26 mouse cellular contexts compared by ENCODE assay signal in genomic region chr13:104029511-104029910, GRCm38 (mm10).
A peak's percentile ranks its signal among the peaks of the same experiment; 100 is the strongest.
DNase-seq lines count a peak whose midpoint lies in the region; ATAC-seq and TF ChIP-seq lines count a peak whose summit lies in the region.
"Had no signal": no experiment of that assay in that cellular context is flagged by ENCODE, and none has a peak within 500 bp of the region (broad histone marks: within the 10 kb centered on the region; RNA-seq: fewer than 3 reads in every experiment).

No protein-coding gene starts in this region.

- DNase-seq in intestine, embryonic 14.5 days (ENCODE audit: low spot score), result no peak
- DNase-seq in liver, postnatal 0 days, result no peak
- DNase-seq in adrenal gland, postnatal 36 days, result no peak
- DNase-seq in cerebellum, postnatal 25 days, result no peak
- no peak for DNase-seq in kidney, postnatal 25 days
- DNase-seq: adrenal gland, adult 2 months; cerebellum, adult 9-10 months; embryo, embryonic 11 days; gastrocnemius, postnatal 25 days; lung, adult 2 months; lung, postnatal 14 days; right cerebral cortex, adult 18-20 months; thymus, postnatal 4 days had no signal

- no peak for TF ChIP-seq EP300 in liver, postnatal 0 days (IDR thresholded peaks at IDR 0.05; ENCODE audit: low read depth)

- TF ChIP-seq CTCF in liver, postnatal 0 days (IDR thresholded peaks at IDR 0.05; ENCODE audit: low read depth), result no peak

- no peak overlapping the region for H3K4me3 ChIP-seq in intestine, embryonic 14.5 days (ENCODE audit: low read depth, low read length)
- no peak overlapping the region for H3K4me3 ChIP-seq in liver, embryonic 12.5 days
- no peak overlapping the region for H3K4me3 ChIP-seq in liver, postnatal 0 days (ENCODE audit: low read depth, low read length)
- no peak overlapping the region for H3K4me3 ChIP-seq in midbrain, embryonic 15.5 days
- H3K4me3 ChIP-seq: embryonic facial prominence, embryonic 12.5 days; heart, embryonic 10.5 days; heart, embryonic 15.5 days; left cerebral cortex, adult 2 months; limb, embryonic 13.5 days; midbrain, embryonic 10.5 days; myocyte; neural tube, embryonic 12.5 days had no signal

- no peak; the same call in 1 of the 2 replicates for ATAC-seq in intestine, embryonic 14.5 days (replicated peaks; ENCODE audit: low FRiP score, low TSS enrichment, low read depth)
- peak; percentile 74 for ATAC-seq in liver, embryonic 12.5 days
- no peak for ATAC-seq in liver, postnatal 0 days
- ATAC-seq in midbrain, embryonic 15.5 days (replicated peaks), result no peak
- ATAC-seq: CD4-positive, CD25-positive, alpha-beta regulatory T cell, adult 4 months; forebrain, embryonic 14.5 days had no signal

- H3K9me3 ChIP-seq in intestine, embryonic 14.5 days (ENCODE audit: control insufficient read depth, low read length), result no peaks in the 10 kb centered on the region
- H3K9me3 ChIP-seq in liver, embryonic 12.5 days (replicated peaks), result no peaks in the 10 kb centered on the region
- no peaks in the 10 kb centered on the region for H3K9me3 ChIP-seq in liver, postnatal 0 days (ENCODE audit: low read length)
- no peaks in the 10 kb centered on the region for H3K9me3 ChIP-seq in midbrain, embryonic 15.5 days
- H3K9me3 ChIP-seq: embryonic facial prominence, embryonic 12.5 days; heart, embryonic 10.5 days; heart, embryonic 15.5 days; limb, embryonic 13.5 days; midbrain, embryonic 10.5 days; neural tube, embryonic 12.5 days had no signal

- no peak overlapping the region for H3K4me2 ChIP-seq in intestine, embryonic 14.5 days (ENCODE audit: low read length)
- peak overlapping the region; percentile 21; the same call in 1 of the 2 replicates for H3K4me2 ChIP-seq in liver, embryonic 12.5 days
- H3K4me2 ChIP-seq in liver, postnatal 0 days (ENCODE audit: low read depth, low read length), result no peak overlapping the region
- no peak overlapping the region for H3K4me2 ChIP-seq in midbrain, embryonic 15.5 days
- H3K4me2 ChIP-seq: embryonic facial prominence, embryonic 12.5 days; heart, embryonic 15.5 days; limb, embryonic 13.5 days; neural tube, embryonic 12.5 days had no signal

- peaks cover 51% of the 10 kb centered on the region for H3K4me1 ChIP-seq in intestine, embryonic 14.5 days (replicated peaks; ENCODE audit: control insufficient read depth, insufficient read depth, low read length)
- H3K4me1 ChIP-seq in liver, embryonic 12.5 days, result peaks cover 42% of the 10 kb centered on the region
- H3K4me1 ChIP-seq in liver, postnatal 0 days (ENCODE audit: insufficient read depth), result peaks cover 18% of the 10 kb centered on the region
- peaks cover 8% of the 10 kb centered on the region; the same call in 1 of the 2 replicates for H3K4me1 ChIP-seq in midbrain, embryonic 15.5 days

- H3K36me3 ChIP-seq in intestine, embryonic 14.5 days (ENCODE audit: control insufficient read depth, insufficient read depth, low read length), result no peaks in the 10 kb centered on the region
- no peaks in the 10 kb centered on the region; the same call in 1 of the 2 replicates for H3K36me3 ChIP-seq in liver, embryonic 12.5 days
- H3K36me3 ChIP-seq in liver, postnatal 0 days (replicated peaks; ENCODE audit: insufficient read depth, low read length), result no peaks in the 10 kb centered on the region
- peaks cover 11% of the 10 kb centered on the region; the same call in 1 of the 2 replicates for H3K36me3 ChIP-seq in midbrain, embryonic 15.5 days (replicated peaks)
- H3K36me3 ChIP-seq: embryonic facial prominence, embryonic 12.5 days; heart, embryonic 15.5 days; limb, embryonic 13.5 days; neural tube, embryonic 12.5 days had no signal

- H3K9ac ChIP-seq in intestine, embryonic 14.5 days (ENCODE audit: low read length), result no peak overlapping the region
- no peak overlapping the region for H3K9ac ChIP-seq in liver, embryonic 12.5 days
- peak overlapping the region; percentile 18; the same call in 1 of the 2 replicates for H3K9ac ChIP-seq in liver, postnatal 0 days (replicated peaks)
- H3K9ac ChIP-seq in midbrain, embryonic 15.5 days, result no peak overlapping the region
- H3K9ac ChIP-seq: embryonic facial prominence, embryonic 12.5 days; heart, embryonic 15.5 days; limb, embryonic 13.5 days; neural tube, embryonic 12.5 days had no signal

- H3K27ac ChIP-seq in intestine, embryonic 14.5 days (ENCODE audit: low read depth), result peak overlapping the region; percentile 64
- H3K27ac ChIP-seq in liver, embryonic 12.5 days, result no peak overlapping the region
- no peak overlapping the region for H3K27ac ChIP-seq in liver, postnatal 0 days (ENCODE audit: low read depth)
- no peak overlapping the region for H3K27ac ChIP-seq in midbrain, embryonic 15.5 days
- H3K27ac ChIP-seq: embryonic facial prominence, embryonic 12.5 days; heart, embryonic 10.5 days; heart, embryonic 15.5 days; kidney, postnatal 0 days; left cerebral cortex, adult 2 months; limb, embryonic 13.5 days; midbrain, embryonic 10.5 days; neural tube, embryonic 12.5 days had no signal

- no peaks in the 10 kb centered on the region for H3K27me3 ChIP-seq in intestine, embryonic 14.5 days (replicated peaks; ENCODE audit: control insufficient read depth, insufficient read depth, low read length)
- H3K27me3 ChIP-seq in liver, embryonic 12.5 days (replicated peaks), result no peaks in the 10 kb centered on the region
- no peaks in the 10 kb centered on the region for H3K27me3 ChIP-seq in liver, postnatal 0 days (ENCODE audit: insufficient read depth, low read length)
- no peaks in the 10 kb centered on the region for H3K27me3 ChIP-seq in midbrain, embryonic 15.5 days (replicated peaks)
- H3K27me3 ChIP-seq: embryonic facial prominence, embryonic 12.5 days; heart, embryonic 15.5 days had no signal
